Comparison of ENCODE assay signal across 9 mouse cellular contexts in genomic region chr17:25643517-25644294, GRCm38 (mm10).
A peak's percentile ranks its signal among the peaks of the same experiment; 100 is the strongest.
DNase-seq lines count a peak whose midpoint lies in the region; ATAC-seq and TF ChIP-seq lines count a peak whose summit lies in the region.
"Had no signal": no experiment of that assay in that cellular context is flagged by ENCODE, and none has a peak within 500 bp of the region (broad histone marks: within the 10 kb centered on the region; RNA-seq: fewer than 3 reads in every experiment).

No protein-coding gene starts in this region.

- no peak overlapping the region for H3K4me2 ChIP-seq in lung, postnatal 0 days (replicated peaks; ENCODE audit: low read depth, low read length)

- H3K36me3 ChIP-seq in lung, postnatal 0 days (ENCODE audit: insufficient read depth, low read length): no peaks in the 10 kb centered on the region
- H3K36me3 ChIP-seq in hindbrain, embryonic 10.5 days: peaks cover 34% of the 10 kb centered on the region

- H3K27ac ChIP-seq in lung, postnatal 0 days (ENCODE audit: low read length): no peak overlapping the region
- H3K27ac ChIP-seq in hindbrain, embryonic 10.5 days: peak overlapping the region; percentile 77

- H3K4me3 ChIP-seq in lung, postnatal 0 days (ENCODE audit: low read depth, low read length): no peak overlapping the region
- H3K4me3 ChIP-seq in hindbrain, embryonic 10.5 days: no peak overlapping the region

- ATAC-seq in lung, postnatal 0 days: peak; percentile 41; the same call in 1 of the 2 replicates
- no peak for ATAC-seq in cerebellum, adult (ENCODE audit: insufficient number of reproducible peaks, low FRiP score, low TSS enrichment)

- H3K9me3 ChIP-seq in lung, postnatal 0 days (ENCODE audit: low read length): no peaks in the 10 kb centered on the region
- no peaks in the 10 kb centered on the region for H3K9me3 ChIP-seq in hindbrain, embryonic 10.5 days

- DNase-seq in adrenal gland, postnatal 14 days: peak; percentile 68
- no peak for DNase-seq in adrenal gland, adult 8-10 months
- DNase-seq in lung, postnatal 0 days (ENCODE audit: low spot score): peak; percentile 15
- DNase-seq in lung, postnatal 4 days: no peak
- no peak for DNase-seq in hindbrain, embryonic 10.5 days (ENCODE audit: low spot score)
- peak; percentile 65 for DNase-seq in retina, embryonic 14.5 days (ENCODE audit: low spot score)
- no peak for DNase-seq in yolk sac, embryonic 10.5 days (ENCODE audit: low spot score)
- DNase-seq: cerebellum, adult 8-10 months had no signal

- WGBS in lung, postnatal 0 days: 68% methylated on average over 13 of the region's 13 CpGs
- WGBS in hindbrain, embryonic 10.5 days: 55% methylated on average over 13 of the region's 13 CpGs

- no peak for TF ChIP-seq EP300 in lung, postnatal 0 days (IDR thresholded peaks at IDR 0.05)

- H3K9ac ChIP-seq in lung, postnatal 0 days (replicated peaks; ENCODE audit: low read depth): no peak overlapping the region

- no peak for TF ChIP-seq CTCF in lung, postnatal 0 days (IDR thresholded peaks at IDR 0.05)

- no peaks in the 10 kb centered on the region for H3K27me3 ChIP-seq in lung, postnatal 0 days (replicated peaks; ENCODE audit: insufficient read depth, low read length)
- H3K27me3 ChIP-seq in hindbrain, embryonic 10.5 days (ENCODE audit: insufficient read depth, poor library complexity, severe bottlenecking): no peaks in the 10 kb centered on the region

- H3K4me1 ChIP-seq in lung, postnatal 0 days (ENCODE audit: insufficient read depth, low read depth, low read length): no peaks in the 10 kb centered on the region
- H3K4me1 ChIP-seq in hindbrain, embryonic 10.5 days (replicated peaks): peaks cover 64% of the 10 kb centered on the region

Comparison
In these comparisons a context has a peak if more than half of its experiments do, and no peak if none do; other contexts are left out.
1. DNase-seq: peak in adrenal gland, postnatal 14 days (single experiment), lung, postnatal 0 days (single experiment) and retina, embryonic 14.5 days (single experiment); none in adrenal gland, adult 8-10 months (single experiment), lung, postnatal 4 days (0 of 2), hindbrain, embryonic 10.5 days (single experiment) and yolk sac, embryonic 10.5 days (single experiment).